Mouse (Mus musculus) lung, postnatal 0 days (tissue): Measurements from ENCODE around the gene Lrrc27. TPM values are rescaled to one million over a fixed set of nuclear protein-coding genes. Genes with fewer than 3 reads are reported as not detected.

ENCODE experiments used
- ATAC-seq: fragments of 200-750 bp; cut with Nextera tagmentation; 2 replicates; pipeline ENCODE4 v1.8.0; 2017; ENCODE audit warnings: moderate library complexity
- DNase-seq: peaks from one replicate; pipeline ENCODE4 v3.0.0-alpha.2; 2016; ENCODE audit warnings: low spot score
- H3K27ac ChIP-seq: fragments of 300-500 bp; sonication (generic); 2 replicates; pipeline ENCODE4 v1.5.1; 2014; ENCODE audit warnings: antibody characterized with exemption, mild to moderate bottlenecking, low read length, mixed read lengths
- H3K27me3 ChIP-seq: fragments of 300-500 bp; sonication (generic); replicated peaks from 2 replicates; pipeline ENCODE4 v1.6.1; 2014; ENCODE audit warnings: low read length, mixed read lengths; ENCODE audit not compliant: insufficient read depth
- H3K36me3 ChIP-seq: fragments of 300-500 bp; sonication (generic); 2 replicates; pipeline ENCODE4 v1.6.1; 2014; ENCODE audit warnings: low read length, mixed read lengths; ENCODE audit not compliant: insufficient read depth
- H3K4me1 ChIP-seq: fragments of 300-500 bp; sonication (generic); 2 replicates; pipeline ENCODE4 v1.6.1; 2014; ENCODE audit warnings: antibody characterized with exemption, low read depth, low read length, mixed read lengths; ENCODE audit not compliant: insufficient read depth
- H3K4me2 ChIP-seq: fragments of 300-500 bp; sonication (generic); replicated peaks from 2 replicates; pipeline ENCODE4 v1.6.1; 2014; ENCODE audit warnings: low read depth, mild to moderate bottlenecking, low read length, moderate library complexity, mixed read lengths
- H3K4me3 ChIP-seq: fragments of 300-500 bp; sonication (generic); 2 replicates; pipeline ENCODE4 v1.5.1; 2014; ENCODE audit warnings: low read depth, low read length
- H3K9ac ChIP-seq: fragments of 300-500 bp; sonication (generic); replicated peaks from 2 replicates; pipeline ENCODE4 v1.6.1; 2014; ENCODE audit warnings: low read depth, mild to moderate bottlenecking
- H3K9me3 ChIP-seq: fragments of 300-500 bp; sonication (generic); 2 replicates; pipeline ENCODE4 v1.6.1; 2016; ENCODE audit warnings: low read length, mixed read lengths
- CTCF ChIP-seq: IDR thresholded peaks from 2 replicates; pipeline ENCODE4 v1.5.1; 2016; ENCODE audit warnings: antibody characterized with exemption, mild to moderate bottlenecking
- EP300 ChIP-seq: IDR thresholded peaks from 2 replicates; pipeline ENCODE4 v1.6.1; 2016; ENCODE audit warnings: antibody characterized with exemption, mild to moderate bottlenecking, control low read depth
- WGBS: fragments of 180-500 bp; shearing (Covaris S2); extraction: QIAGEN DNeasy Blood & Tissue Kit; methylation state at CpG from one replicate; pipeline ENCODE4 v1.1.7; 2014; 5-methylcytosine and 5-hydroxymethylcytosine counted together
- polyA plus RNA-seq: library from polyadenylated mRNA; unstranded; fragments of >200 nt; fragmentation: Nextera tagmentation; extraction: Ambion mirVana; gene quantifications from 2 replicates; pipeline ENCODE4 v1.2.1, GENCODE M21; 2015

Lrrc27 gene
- polyA plus RNA-seq, 1 experiment from 2014 or later: 2.3 TPM

- H3K27me3 ChIP-seq: no peaks in the 10 kb centered on the region
- WGBS: 48% methylated on average over 3 of the region's 3 CpGs
- H3K36me3 ChIP-seq: no peaks in the 10 kb centered on the region
- H3K4me1 ChIP-seq: peaks cover 19% of the 10 kb centered on the region; the same call in 1 of the 2 replicates
- DNase-seq: peak; percentile 28
- no peak overlapping the region for H3K4me2 ChIP-seq
- no peak for ATAC-seq
- no peak overlapping the region for H3K9ac ChIP-seq
- no peaks in the 10 kb centered on the region for H3K9me3 ChIP-seq
- TF ChIP-seq CTCF (no peak), EP300 (no peak)
- 0 out of 2 replicates have a peak overlapping the region, but pooled peaks have one; percentile 1 for H3K27ac ChIP-seq
- H3K4me3 ChIP-seq: no peak overlapping the region
These were observed 69.2 kb downstream of the Lrrc27 start for GRCm38 (mm10) chr7:139282037-139282436.

- peaks cover 15% of the 10 kb centered on the region; the same call in 1 of the 2 replicates for H3K4me1 ChIP-seq
- no peak overlapping the region for H3K27ac ChIP-seq
- WGBS: 47% methylated on average over 16 of the region's 16 CpGs
- no peak overlapping the region for H3K4me3 ChIP-seq
- H3K36me3 ChIP-seq: no peaks in the 10 kb centered on the region
- no peak overlapping the region for H3K9ac ChIP-seq
- no peak overlapping the region for H3K4me2 ChIP-seq
- ATAC-seq (peak; percentile 69), DNase-seq (peak; percentile 52)
- no peaks in the 10 kb centered on the region for H3K27me3 ChIP-seq
- no peaks in the 10 kb centered on the region for H3K9me3 ChIP-seq
- TF ChIP-seq EP300: peak; percentile 89
- no peak for TF ChIP-seq CTCF
These were observed 72.6 kb downstream of the Lrrc27 start for GRCm38 (mm10) chr7:139285295-139285943.

DNA sequence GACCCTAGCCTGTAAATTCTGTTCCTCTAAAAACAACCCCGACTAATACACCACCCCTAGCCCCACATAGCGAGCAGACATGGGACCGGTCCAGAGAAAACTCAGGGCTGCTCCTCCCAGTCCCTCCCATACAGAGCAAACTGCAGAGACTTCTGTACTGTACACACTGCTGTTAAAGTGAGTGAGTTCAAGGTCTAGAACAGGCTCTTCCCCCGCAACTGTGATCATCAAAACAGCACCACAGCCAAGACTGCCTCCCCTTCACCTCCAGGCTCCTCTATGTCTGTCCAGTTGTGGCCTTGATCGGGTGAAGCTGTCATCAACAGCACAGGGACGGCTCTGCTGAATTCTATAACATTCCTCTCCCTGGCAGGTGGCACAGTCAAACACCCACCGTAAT, 75.8 kb downstream of the Lrrc27 start:
- Histone ChIP-seq H3K27ac (no peak overlapping the region), H3K4me2 (no peak overlapping the region), H3K9me3 (no peaks in the 10 kb centered on the region), H3K4me1 (peaks cover 6% of the 10 kb centered on the region; the same call in 1 of the 2 replicates), H3K9ac (no peak overlapping the region), H3K27me3 (no peaks in the 10 kb centered on the region), H3K4me3 (no peak overlapping the region), H3K36me3 (no peaks in the 10 kb centered on the region)
- TF ChIP-seq EP300 (no peak), CTCF (no peak)
- ATAC-seq (no peak), DNase-seq (no peak)
- 75% methylated on average over 7 of the region's 7 CpGs for WGBS

Other genes starting within 250 kb of the Lrrc27 start
- 0.54 and 1.1 TPM in 2 replicates for gene Dpysl4, start 127.0 kb upstream of the Lrrc27 start, polyA plus RNA-seq
- 0.06 TPM in 1 of 2 replicates, not detected in the other for gene Stk32c, start 319 bp downstream of the Lrrc27 start, polyA plus RNA-seq
- 23.6 and 27.5 TPM in 2 replicates for gene Pwwp2b, start 35.5 kb downstream of the Lrrc27 start, polyA plus RNA-seq
- gene Inpp5a, start 176.1 kb downstream of the Lrrc27 start, polyA plus RNA-seq: 41.3 and 44.8 TPM in 2 replicates